Mouse (Mus musculus): Measurements from ENCODE around the gene Itgae. TPM values are rescaled to one million over a fixed set of nuclear protein-coding genes. Genes with fewer than 3 reads are reported as not detected.

The Itgae gene
- polyA plus RNA-seq, 1 experiment from 2014 or later: 0.30 TPM

DNA sequence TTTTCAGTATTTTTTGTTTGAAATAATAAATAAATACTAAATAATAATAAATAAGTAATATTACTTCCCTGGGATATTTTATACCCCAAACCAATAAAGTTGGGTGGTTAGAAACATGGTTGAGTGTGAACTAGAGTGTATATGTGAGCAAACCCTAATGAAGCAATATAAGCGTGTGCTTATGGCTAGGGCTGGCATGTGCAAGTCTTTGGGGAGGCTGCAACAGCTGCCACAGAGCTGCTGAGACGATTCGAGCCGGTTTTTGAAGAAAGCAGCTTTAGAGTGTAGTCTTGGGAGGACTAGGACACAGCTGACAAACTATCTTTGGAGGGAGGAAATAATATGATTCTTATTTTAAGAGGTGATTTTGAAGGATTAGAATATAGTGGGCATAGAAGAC lies 14.1 kb upstream of the Itgae start:
- H3K4me1 ChIP-seq (replicated peaks): no peaks in the 10 kb centered on the region
- no peak for ATAC-seq (replicated peaks; ENCODE audit: insufficient number of reproducible peaks, insufficient read depth, low FRiP score, low read depth)
- H3K4me2 ChIP-seq: no peak overlapping the region
- H3K27ac ChIP-seq: no peak overlapping the region
- peaks cover 73% of the 10 kb centered on the region for H3K36me3 ChIP-seq
- 87% methylated on average over 4 of the region's 4 CpGs for WGBS
- no peaks in the 10 kb centered on the region for H3K9me3 ChIP-seq (replicated peaks)
- no peak overlapping the region for H3K9ac ChIP-seq
- H3K27me3 ChIP-seq: no peaks in the 10 kb centered on the region
- H3K4me3 ChIP-seq: no peak overlapping the region

DNA sequence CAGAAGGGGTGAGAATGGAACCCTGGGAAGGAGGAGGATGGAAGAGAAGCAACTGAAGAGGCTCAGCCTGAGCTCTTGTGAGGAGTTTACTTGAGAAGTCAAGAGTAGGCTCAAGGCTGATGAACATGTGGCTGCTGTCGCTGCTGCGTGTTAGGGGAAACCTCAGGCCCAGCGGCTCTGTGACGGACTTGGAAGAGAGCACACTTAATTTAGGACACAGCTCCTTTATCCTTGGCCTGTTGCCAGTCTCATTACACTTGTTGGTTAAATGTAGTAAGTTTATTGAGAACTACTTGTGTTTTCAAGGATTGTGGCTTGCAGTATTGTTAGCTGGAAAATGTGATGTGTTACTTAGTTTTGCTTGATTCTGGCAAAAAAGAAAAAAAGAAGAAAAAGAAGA lies 13.7 kb upstream of the Itgae start:
- Histone ChIP-seq H3K4me1 (replicated peaks) (no peaks in the 10 kb centered on the region), H3K27me3 (no peaks in the 10 kb centered on the region), H3K4me2 (no peak overlapping the region), H3K9ac (no peak overlapping the region), H3K27ac (no peak overlapping the region), H3K36me3 (peaks cover 75% of the 10 kb centered on the region), H3K9me3 (replicated peaks) (no peaks in the 10 kb centered on the region), H3K4me3 (no peak overlapping the region)
- 59% methylated on average over 4 of the region's 4 CpGs for WGBS
- no peak for ATAC-seq (replicated peaks; ENCODE audit: insufficient number of reproducible peaks, insufficient read depth, low FRiP score, low read depth)

- Histone ChIP-seq H3K27ac (no peak overlapping the region), H3K36me3 (peaks cover 80% of the 10 kb centered on the region), H3K4me1 (replicated peaks) (no peaks in the 10 kb centered on the region), H3K4me3 (no peak overlapping the region), H3K9me3 (replicated peaks) (no peaks in the 10 kb centered on the region), H3K9ac (no peak overlapping the region), H3K4me2 (no peak overlapping the region), H3K27me3 (no peaks in the 10 kb centered on the region)
- no peak for ATAC-seq (replicated peaks; ENCODE audit: insufficient number of reproducible peaks, insufficient read depth, low FRiP score, low read depth)
- 85% methylated on average over 6 of the region's 6 CpGs for WGBS
Measured at GRCm38 (mm10) chr11:73077211-73077720, 13.1 kb upstream of the Itgae start.

DNA sequence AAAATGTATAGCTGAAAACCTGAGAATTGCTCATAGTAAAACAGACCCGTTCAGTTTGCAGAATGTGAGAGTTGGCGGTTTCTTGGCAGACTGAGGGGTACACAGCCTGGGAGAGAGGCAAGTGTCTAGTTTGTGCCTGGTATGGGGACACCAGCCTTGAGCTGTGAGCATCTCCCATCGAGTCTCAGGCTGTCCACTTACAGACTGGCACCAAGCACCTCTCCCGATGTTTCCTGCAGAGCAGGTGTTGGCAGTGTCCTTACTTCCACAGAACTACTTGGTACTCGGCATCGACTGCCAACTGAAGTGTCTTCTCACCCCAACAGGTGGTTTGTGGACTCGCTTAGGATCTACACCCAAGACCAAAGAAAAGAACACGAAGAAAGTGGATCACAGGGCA lies 11.8 kb upstream of the Itgae start:
- H3K27me3 ChIP-seq: no peaks in the 10 kb centered on the region

GRCm38 (mm10) chr11:73080306-73080705 lies 10.1 kb upstream of the Itgae start:
- H3K27ac ChIP-seq: no peak overlapping the region
- H3K27me3 ChIP-seq: no peaks in the 10 kb centered on the region
- H3K9me3 ChIP-seq (replicated peaks): no peaks in the 10 kb centered on the region
- H3K4me3 ChIP-seq: no peak overlapping the region
- peaks cover 9% of the 10 kb centered on the region for H3K4me1 ChIP-seq (replicated peaks)
- ATAC-seq (replicated peaks; ENCODE audit: insufficient number of reproducible peaks, insufficient read depth, low FRiP score, low read depth): no peak
- peaks cover 59% of the 10 kb centered on the region for H3K36me3 ChIP-seq
- 76% methylated on average over 3 of the region's 3 CpGs for WGBS
- no peak overlapping the region for H3K4me2 ChIP-seq
- H3K9ac ChIP-seq: no peak overlapping the region

More for the DNA sequence above, 11.8 kb upstream of the Itgae start:
- ATAC-seq (replicated peaks; ENCODE audit: insufficient number of reproducible peaks, insufficient read depth, low FRiP score, low read depth): no peak
- Histone ChIP-seq H3K9me3 (replicated peaks) (no peaks in the 10 kb centered on the region), H3K27ac (no peak overlapping the region), H3K9ac (no peak overlapping the region), H3K4me2 (no peak overlapping the region), H3K4me1 (replicated peaks) (no peaks in the 10 kb centered on the region), H3K4me3 (no peak overlapping the region), H3K36me3 (peaks cover 73% of the 10 kb centered on the region)
- 89% methylated on average over 8 of the region's 8 CpGs for WGBS

- peaks cover 33% of the 10 kb centered on the region for H3K4me1 ChIP-seq (replicated peaks)
- H3K27me3 ChIP-seq: no peaks in the 10 kb centered on the region
- H3K9ac ChIP-seq: no peak overlapping the region
- H3K27ac ChIP-seq: peak overlapping the region; percentile 32
- peaks cover 30% of the 10 kb centered on the region for H3K36me3 ChIP-seq
- no peak for ATAC-seq (replicated peaks; ENCODE audit: insufficient number of reproducible peaks, insufficient read depth, low FRiP score, low read depth)
- 58% methylated on average over 6 of the region's 6 CpGs for WGBS
- H3K4me2 ChIP-seq: no peak overlapping the region
- H3K9me3 ChIP-seq (replicated peaks): no peaks in the 10 kb centered on the region
- H3K4me3 ChIP-seq: no peak overlapping the region
Measured at GRCm38 (mm10) chr11:73084303-73084702, 6.1 kb upstream of the Itgae start.

GRCm38 (mm10) chr11:73084804-73085231 lies 5.6 kb upstream of the Itgae start:
- peaks cover 26% of the 10 kb centered on the region for H3K36me3 ChIP-seq
- no peak overlapping the region for H3K4me3 ChIP-seq
- H3K4me2 ChIP-seq: no peak overlapping the region
- ATAC-seq (replicated peaks; ENCODE audit: insufficient number of reproducible peaks, insufficient read depth, low FRiP score, low read depth): no peak
- no peaks in the 10 kb centered on the region for H3K9me3 ChIP-seq (replicated peaks)
- H3K9ac ChIP-seq: no peak overlapping the region
- H3K4me1 ChIP-seq (replicated peaks): peaks cover 33% of the 10 kb centered on the region
- no peaks in the 10 kb centered on the region for H3K27me3 ChIP-seq
- 58% methylated on average over 10 of the region's 10 CpGs for WGBS
- peak overlapping the region; percentile 32 for H3K27ac ChIP-seq

GRCm38 (mm10) chr11:73085391-73085790 lies 5.0 kb upstream of the Itgae start:
- Histone ChIP-seq H3K4me3 (no peak overlapping the region), H3K4me1 (replicated peaks) (peaks cover 33% of the 10 kb centered on the region), H3K4me2 (no peak overlapping the region), H3K36me3 (peaks cover 24% of the 10 kb centered on the region), H3K9me3 (replicated peaks) (no peaks in the 10 kb centered on the region), H3K9ac (no peak overlapping the region), H3K27ac (peak overlapping the region; percentile 32), H3K27me3 (no peaks in the 10 kb centered on the region)
- no peak for ATAC-seq (replicated peaks; ENCODE audit: insufficient number of reproducible peaks, insufficient read depth, low FRiP score, low read depth)
- whole genome bisulfite sequencing: 36% methylated on average over 7 of the region's 7 CpGs

DNA sequence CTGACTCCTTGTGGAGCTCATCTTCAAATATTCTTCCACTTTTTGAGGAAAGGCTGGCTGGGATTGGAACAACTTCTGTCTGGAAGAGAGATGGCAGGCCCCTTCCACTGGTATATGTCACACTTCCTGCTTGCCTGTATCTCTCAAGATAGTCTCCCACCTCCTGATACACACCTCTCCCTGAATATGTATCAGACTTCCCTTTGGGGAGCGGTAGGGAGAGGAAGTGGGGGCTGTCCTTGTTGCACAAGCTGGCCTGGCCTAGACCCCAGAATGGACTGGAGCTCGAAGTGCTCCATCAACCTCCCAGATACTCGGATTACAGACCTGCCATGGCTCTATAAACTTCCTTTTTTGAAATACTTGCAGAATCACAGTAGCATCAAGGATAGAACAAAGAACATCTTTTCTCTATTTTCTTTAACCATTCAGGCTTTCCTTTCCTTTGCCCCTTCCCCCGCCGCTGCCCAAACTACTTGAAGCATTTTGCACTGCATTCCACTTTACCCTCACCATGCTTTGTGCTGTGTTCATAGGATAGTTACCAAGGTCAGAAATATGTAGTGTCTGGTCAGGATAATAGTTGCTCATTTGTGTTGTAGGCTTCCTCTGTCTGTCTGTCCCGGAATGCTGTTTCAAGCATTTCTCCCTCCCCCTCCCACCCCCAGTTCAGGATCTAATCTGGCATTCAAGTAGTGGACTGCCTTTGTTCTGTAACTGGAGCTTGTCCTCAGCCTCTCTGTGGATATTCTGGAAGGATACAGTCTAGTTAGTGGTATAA lies 2.5 kb upstream of the Itgae start:
- no peak for ATAC-seq (replicated peaks; ENCODE audit: insufficient number of reproducible peaks, insufficient read depth, low FRiP score, low read depth)
- Histone ChIP-seq H3K9ac (no peak overlapping the region), H3K36me3 (no peaks in the 10 kb centered on the region; the same call in 1 of the 2 replicates), H3K4me1 (replicated peaks) (peaks cover 33% of the 10 kb centered on the region), H3K4me3 (no peak overlapping the region), H3K27me3 (no peaks in the 10 kb centered on the region), H3K9me3 (replicated peaks) (no peaks in the 10 kb centered on the region), H3K4me2 (no peak overlapping the region), H3K27ac (no peak overlapping the region)
- 52% methylated on average over 6 of the region's 6 CpGs for WGBS

- Histone ChIP-seq H3K27ac (no peak overlapping the region), H3K4me3 (no peak overlapping the region), H3K9me3 (replicated peaks) (no peaks in the 10 kb centered on the region), H3K4me1 (replicated peaks) (peaks cover 23% of the 10 kb centered on the region), H3K4me2 (no peak overlapping the region), H3K9ac (no peak overlapping the region), H3K27me3 (no peaks in the 10 kb centered on the region), H3K36me3 (no peaks in the 10 kb centered on the region)
- 68% methylated on average over 2 of the region's 2 CpGs for WGBS
- ATAC-seq (replicated peaks; ENCODE audit: insufficient number of reproducible peaks, insufficient read depth, low FRiP score, low read depth): no peak
Measured at GRCm38 (mm10) chr11:73090826-73091225, 443 bp downstream of the Itgae start.

DNA sequence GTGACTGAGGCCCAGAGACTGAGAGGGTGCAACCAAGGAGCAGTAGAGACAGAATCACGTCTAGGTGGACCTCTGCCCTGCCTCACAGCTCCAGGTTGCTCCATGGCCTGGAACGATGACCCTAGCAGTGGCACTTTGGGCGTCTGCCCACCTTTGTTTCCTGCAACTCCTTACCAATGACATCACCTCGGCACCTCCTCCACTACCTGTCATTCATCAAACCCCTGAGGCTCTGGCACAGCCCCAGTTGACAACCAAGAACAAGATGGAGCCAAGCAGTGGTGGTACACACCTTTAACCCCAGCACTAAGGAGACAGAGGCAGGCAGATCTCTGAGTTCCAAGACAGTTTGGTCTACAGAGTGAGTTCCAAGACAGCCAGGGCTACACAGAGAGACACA lies 1.7 kb downstream of the Itgae start:
- Histone ChIP-seq H3K36me3 (no peaks in the 10 kb centered on the region), H3K4me2 (no peak overlapping the region), H3K27me3 (no peaks in the 10 kb centered on the region), H3K4me3 (no peak overlapping the region), H3K9me3 (replicated peaks) (no peaks in the 10 kb centered on the region), H3K9ac (no peak overlapping the region), H3K27ac (no peak overlapping the region), H3K4me1 (replicated peaks) (peaks cover 16% of the 10 kb centered on the region)
- WGBS: 66% methylated on average over 4 of the region's 4 CpGs
- ATAC-seq (replicated peaks; ENCODE audit: insufficient number of reproducible peaks, insufficient read depth, low FRiP score, low read depth): no peak

DNA sequence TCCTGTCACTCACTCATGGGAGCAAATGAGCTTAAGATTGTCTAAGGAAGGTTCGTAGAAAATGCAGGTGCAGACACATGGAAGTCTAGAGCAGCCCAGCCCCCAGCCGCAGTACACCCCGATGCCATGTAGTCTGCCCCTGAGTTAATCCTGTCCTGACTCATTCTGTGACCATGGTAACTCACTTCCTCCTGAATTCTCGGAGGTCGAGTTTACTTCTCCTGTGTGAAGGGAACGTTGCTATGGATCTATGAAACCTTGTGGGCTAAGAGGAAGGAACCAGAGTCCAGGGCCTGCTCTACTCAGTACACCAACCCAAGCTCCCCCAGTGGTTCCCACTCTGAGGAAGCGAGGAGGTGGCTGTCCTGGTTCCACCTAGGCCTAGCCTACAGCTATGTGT lies 2.5 kb downstream of the Itgae start:
- no peak; the same call in 1 of the 2 replicates for ATAC-seq (replicated peaks; ENCODE audit: insufficient number of reproducible peaks, insufficient read depth, low FRiP score, low read depth)
- WGBS: 73% methylated on average over 7 of the region's 7 CpGs
- H3K36me3 ChIP-seq: no peaks in the 10 kb centered on the region

More for the DNA sequence above, 2.5 kb downstream of the Itgae start:
- no peak overlapping the region for H3K27ac ChIP-seq
- no peak overlapping the region for H3K4me3 ChIP-seq
- no peaks in the 10 kb centered on the region for H3K9me3 ChIP-seq (replicated peaks)
- peaks cover 10% of the 10 kb centered on the region for H3K4me1 ChIP-seq (replicated peaks)
- no peaks in the 10 kb centered on the region for H3K27me3 ChIP-seq
- H3K4me2 ChIP-seq: no peak overlapping the region
- no peak overlapping the region for H3K9ac ChIP-seq
